Mouse (Mus musculus) kidney, embryonic 16.5 days (tissue): ENCODE data around the gene Gm6904. TPM values are rescaled to one million over a fixed set of nuclear protein-coding genes. Genes with fewer than 3 reads are reported as not detected.
"Not testable (repeated sequence)": the region's sequence is repeated elsewhere in the genome, so short reads cannot be mapped to it uniquely, and the experiment has no call there.

Experiments used
- ATAC-seq: fragments of 200-750 bp; cut with Nextera tagmentation; 2 replicates; pipeline ENCODE4 v1.8.0; 2017; ENCODE audit warnings: moderate TSS enrichment; ENCODE audit not compliant: low FRiP score, low TSS enrichment
- H3K27ac ChIP-seq: fragments of 300-500 bp; sonication (generic); 2 replicates; pipeline ENCODE4 v1.5.1; 2014; ENCODE audit warnings: low read length
- H3K27me3 ChIP-seq: fragments of 300-500 bp; sonication (generic); 2 replicates; pipeline ENCODE4 v1.6.1; 2014; ENCODE audit warnings: low read length, control low read depth, mixed read lengths; ENCODE audit not compliant: insufficient read depth
- H3K36me3 ChIP-seq: fragments of 300-500 bp; sonication (generic); 2 replicates; pipeline ENCODE4 v1.6.1; 2014; ENCODE audit warnings: low read length, control low read depth, mixed read lengths; ENCODE audit not compliant: insufficient read depth
- H3K4me1 ChIP-seq: fragments of 300-500 bp; sonication (generic); 2 replicates; pipeline ENCODE4 v1.6.1; 2014; ENCODE audit warnings: low read length, control low read depth, mixed read lengths; ENCODE audit not compliant: insufficient read depth
- H3K4me2 ChIP-seq: fragments of 300-500 bp; sonication (generic); replicated peaks from 2 replicates; pipeline ENCODE4 v1.6.1; 2014; ENCODE audit warnings: low read depth, low read length
- H3K4me3 ChIP-seq: fragments of 300-500 bp; sonication (generic); 2 replicates; pipeline ENCODE4 v1.5.1; 2014; ENCODE audit warnings: mild to moderate bottlenecking, low read length
- H3K9ac ChIP-seq: fragments of 300-500 bp; sonication (generic); replicated peaks from 2 replicates; pipeline ENCODE4 v1.6.1; 2014; ENCODE audit warnings: low read length
- H3K9me3 ChIP-seq: fragments of 300-500 bp; sonication (generic); 2 replicates; pipeline ENCODE4 v1.6.1; 2016; ENCODE audit warnings: low read length, control low read depth
- WGBS: fragments of 180-500 bp; shearing (Covaris S2); extraction: QIAGEN DNeasy Blood & Tissue Kit; methylation state at CpG from one replicate; pipeline ENCODE4 v1.1.7; 2014; 5-methylcytosine and 5-hydroxymethylcytosine counted together
- polyA plus RNA-seq: library from polyadenylated mRNA; unstranded; fragments of >200 nt; fragmentation: Nextera tagmentation; extraction: Ambion mirVana; gene quantifications from 2 replicates; pipeline ENCODE4 v1.2.1, GENCODE M21; 2015

Gm6904 gene
- not detected in 2 replicates for polyA plus RNA-seq

DNA sequence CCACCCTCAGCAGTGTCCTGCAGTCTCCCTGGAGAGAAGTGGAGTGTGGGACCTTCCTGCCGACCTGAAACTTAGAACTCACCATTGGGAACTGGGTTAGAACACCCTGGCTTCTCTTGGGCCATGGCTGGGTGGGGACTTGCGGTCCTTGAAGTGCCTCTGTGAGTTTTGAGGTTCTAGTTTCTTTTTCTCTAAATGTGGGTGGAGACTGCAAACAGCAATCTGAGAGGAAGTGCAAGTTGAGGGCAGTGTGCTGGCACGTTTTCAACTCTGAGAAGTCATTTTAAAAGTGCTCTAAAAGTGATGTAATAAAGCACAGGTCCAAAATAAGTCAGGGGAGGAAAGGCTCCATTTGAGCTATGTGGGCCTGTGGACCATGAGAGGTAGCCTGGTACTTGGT, at the start of gene Gm6904:
Gm6904 (minus strand) TSS at position 161 of the 400 bp plus-strand sequence.
- H3K9me3 ChIP-seq = no peaks in the 10 kb centered on the region
- no peak within 1 kb of the TSS for H3K4me3 ChIP-seq
- no peak within 1 kb of the TSS for H3K9ac ChIP-seq
- no peak within 1 kb of the TSS for H3K4me2 ChIP-seq
- ATAC-seq = no peak
- no peak within 1 kb of the TSS for H3K27ac ChIP-seq
- no peaks in the 10 kb centered on the region for H3K4me1 ChIP-seq
- 56% methylated on average over 3 of the region's 3 CpGs for WGBS
- no peaks in the 10 kb centered on the region for H3K27me3 ChIP-seq
- no peaks in the 10 kb centered on the region for H3K36me3 ChIP-seq

DNA sequence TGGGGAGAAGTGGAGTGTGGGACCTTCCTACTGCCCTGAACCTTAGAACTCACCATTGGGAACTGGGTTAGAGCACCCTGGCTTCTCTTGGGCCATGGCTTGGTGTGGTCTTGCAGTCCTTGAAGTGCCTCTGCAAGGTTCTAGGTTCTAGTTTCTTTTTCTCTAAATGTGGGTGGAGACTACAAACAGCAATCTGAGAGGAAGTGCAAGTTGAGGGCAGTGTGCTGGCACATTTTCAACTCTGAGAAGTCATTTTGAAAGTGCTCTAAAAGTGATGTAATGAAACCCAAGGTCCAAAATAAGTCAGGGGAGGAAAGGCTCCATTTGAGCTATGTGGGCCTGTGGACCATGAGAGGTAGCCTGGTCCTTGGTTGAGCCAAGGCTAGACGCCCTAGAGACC, 37.4 kb upstream of the Gm6904 start, which contains the start of gene Phf11a:
Phf11a (minus strand) TSS at position 132 of the 400 bp plus-strand sequence.
- ATAC-seq, H3K4me2 ChIP-seq, H3K9me3 ChIP-seq, H3K9ac ChIP-seq, H3K27me3 ChIP-seq, H3K4me1 ChIP-seq, H3K4me3 ChIP-seq, H3K36me3 ChIP-seq, H3K27ac ChIP-seq: not testable (repeated sequence)
- WGBS = 90% methylated on average over 1 of the region's 1 CpGs

DNA sequence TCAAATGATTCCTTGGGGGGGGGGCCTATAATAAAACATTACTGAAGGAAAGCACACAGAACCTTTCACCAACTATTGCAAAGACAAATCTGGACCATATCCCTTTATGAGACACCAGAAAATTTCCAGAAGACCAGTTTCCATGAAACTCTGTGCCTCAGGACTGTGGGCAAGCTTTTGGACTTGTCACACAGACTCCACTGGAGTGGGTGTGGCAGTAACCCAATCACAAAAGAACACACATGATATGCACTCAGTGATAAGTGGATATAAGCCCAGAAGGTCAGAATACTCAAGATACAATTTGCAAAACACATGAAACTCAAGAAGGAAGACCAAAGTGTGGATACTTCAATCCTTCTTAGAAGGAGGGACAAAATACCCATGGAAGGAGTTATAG, 31.8 kb upstream of the Gm6904 start:
- H3K4me2 ChIP-seq, ATAC-seq, H3K9me3 ChIP-seq, H3K4me1 ChIP-seq, H3K27ac ChIP-seq, H3K9ac ChIP-seq, H3K4me3 ChIP-seq, H3K36me3 ChIP-seq, H3K27me3 ChIP-seq: not testable (repeated sequence)

DNA sequence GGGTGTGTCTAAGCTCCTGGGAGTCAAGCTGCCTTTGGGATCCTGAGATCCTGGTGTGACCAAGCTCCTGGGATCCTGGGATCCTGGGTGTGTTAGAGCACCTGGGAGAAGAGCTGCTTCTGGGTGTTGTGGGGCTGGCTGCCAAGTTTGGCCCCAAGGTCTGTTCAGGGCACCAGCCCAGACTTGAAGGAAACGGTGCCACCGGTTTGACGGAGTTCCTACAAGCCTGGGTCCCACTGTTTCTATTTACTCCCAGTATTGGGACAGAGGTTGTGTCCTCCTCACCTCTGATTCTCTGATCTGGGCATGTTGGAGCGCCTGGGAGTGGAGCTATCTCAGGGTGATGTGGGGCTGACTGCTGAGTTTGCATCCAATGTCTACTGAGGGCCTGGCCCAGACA, 14.9 kb upstream of the Gm6904 start:
- not testable (repeated sequence) for ATAC-seq, H3K27me3 ChIP-seq, H3K4me3 ChIP-seq, H3K9me3 ChIP-seq, H3K36me3 ChIP-seq, H3K4me1 ChIP-seq, H3K4me2 ChIP-seq, H3K9ac ChIP-seq, H3K27ac ChIP-seq
- WGBS = 87% methylated on average over 4 of the region's 4 CpGs

DNA sequence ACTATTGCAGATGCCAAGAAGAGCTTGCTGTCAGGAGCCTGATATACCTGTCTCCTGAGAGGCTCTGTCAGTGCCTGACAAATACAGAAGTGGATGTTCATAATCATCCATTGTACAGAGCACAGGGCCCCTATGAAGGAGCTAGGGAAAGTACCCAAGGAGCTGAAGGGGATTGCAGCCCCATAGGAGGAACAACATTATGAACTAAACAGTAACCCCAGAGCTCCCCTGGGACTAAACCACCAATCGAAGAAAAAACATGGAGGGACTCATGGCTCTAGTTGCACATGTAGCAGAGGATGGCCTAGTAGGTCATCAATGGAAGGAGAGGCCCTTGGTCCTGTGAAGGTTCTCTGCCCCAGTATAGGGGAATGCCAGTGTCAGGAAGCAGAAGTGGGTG, 4.2 kb downstream of the Gm6904 start:
- H3K4me2 ChIP-seq, H3K9ac ChIP-seq, H3K27ac ChIP-seq, H3K9me3 ChIP-seq, H3K36me3 ChIP-seq, ATAC-seq, H3K4me3 ChIP-seq, H3K4me1 ChIP-seq, H3K27me3 ChIP-seq: not testable (repeated sequence)
- WGBS = 88% methylated on average over 1 of the region's 1 CpGs

DNA sequence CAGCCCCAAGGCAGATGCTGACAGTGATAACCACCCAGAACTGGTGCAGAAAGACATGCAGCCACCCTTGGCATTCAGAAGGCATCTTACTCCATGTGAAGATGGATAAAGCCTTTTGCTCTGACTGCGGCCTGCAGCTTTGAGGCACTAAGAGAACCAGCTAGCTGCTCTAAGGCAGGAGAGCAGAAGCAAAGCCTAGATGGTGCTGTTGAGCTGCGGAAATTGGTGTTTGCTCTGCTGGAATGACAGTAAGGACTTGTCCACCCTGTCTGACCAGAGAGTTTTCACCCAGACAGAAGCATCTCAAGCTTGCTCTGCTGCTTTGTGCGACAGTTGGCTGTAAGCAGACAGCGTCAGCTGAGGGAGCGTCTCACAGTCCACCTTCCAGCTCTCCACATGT, 9.7 kb downstream of the Gm6904 start:
- not testable (repeated sequence) for H3K4me3 ChIP-seq, H3K4me1 ChIP-seq, H3K27ac ChIP-seq, H3K4me2 ChIP-seq, H3K9me3 ChIP-seq, H3K9ac ChIP-seq, H3K27me3 ChIP-seq, H3K36me3 ChIP-seq
- WGBS = 62% methylated on average over 5 of the region's 5 CpGs
- ATAC-seq = peak; percentile 46; the same call in 1 of the 2 replicates

DNA sequence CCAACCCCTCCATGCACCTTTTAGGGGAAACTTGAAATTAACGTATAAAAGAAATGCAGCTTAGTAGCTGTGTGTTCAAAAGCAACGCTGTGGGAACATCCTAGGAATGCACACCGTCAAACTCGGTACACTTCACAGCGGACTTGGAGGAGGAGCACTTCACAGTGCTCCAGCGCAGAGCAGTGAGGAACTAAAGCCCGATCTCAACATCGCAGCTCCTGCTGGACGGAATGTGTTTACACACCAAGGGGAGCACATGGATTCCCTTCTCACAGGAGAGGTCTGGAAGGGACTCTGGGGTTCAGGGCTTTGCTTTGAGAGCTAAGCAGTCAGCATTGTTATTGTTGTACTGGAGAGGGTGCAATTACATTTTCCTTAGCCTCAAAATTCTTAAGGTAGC, 26.4 kb downstream of the Gm6904 start:
- Histone ChIP-seq H3K27me3 (no peaks in the 10 kb centered on the region), H3K4me2 (no peak overlapping the region), H3K9ac (no peak overlapping the region), H3K36me3 (peaks cover 72% of the 10 kb centered on the region), H3K4me3 (no peak overlapping the region), H3K9me3 (peaks cover 5% of the 10 kb centered on the region), H3K27ac (no peak overlapping the region), H3K4me1 (no peaks in the 10 kb centered on the region)
- ATAC-seq = no peak
- 88% methylated on average over 9 of the region's 9 CpGs for WGBS

DNA sequence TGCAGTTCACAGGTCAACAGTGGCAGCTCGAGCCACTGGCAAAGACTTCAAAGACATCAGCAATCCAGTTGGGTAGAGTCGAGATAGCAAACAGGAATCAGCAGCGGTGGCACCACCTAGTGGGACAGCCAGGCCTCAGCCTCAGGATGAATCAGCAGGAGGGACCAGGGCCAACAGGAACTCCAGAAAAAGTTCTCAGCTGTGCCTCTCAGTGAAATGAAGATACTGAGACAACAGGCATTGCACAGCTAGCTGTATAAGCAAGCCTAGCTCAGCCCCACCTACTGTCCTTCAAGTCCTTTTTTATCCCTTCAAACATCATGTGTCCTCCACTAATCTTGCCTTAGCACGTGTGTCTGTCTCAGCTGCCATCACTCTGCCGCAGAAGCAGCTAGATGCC, 28.0 kb downstream of the Gm6904 start:
- no peaks in the 10 kb centered on the region for H3K9me3 ChIP-seq
- no peak overlapping the region for H3K9ac ChIP-seq
- no peaks in the 10 kb centered on the region for H3K4me1 ChIP-seq
- no peak overlapping the region for H3K27ac ChIP-seq
- H3K36me3 ChIP-seq = peaks cover 73% of the 10 kb centered on the region
- no peak for ATAC-seq
- H3K4me2 ChIP-seq = no peak overlapping the region
- 76% methylated on average over 5 of the region's 5 CpGs for WGBS
- no peak overlapping the region for H3K4me3 ChIP-seq
- no peaks in the 10 kb centered on the region for H3K27me3 ChIP-seq

DNA sequence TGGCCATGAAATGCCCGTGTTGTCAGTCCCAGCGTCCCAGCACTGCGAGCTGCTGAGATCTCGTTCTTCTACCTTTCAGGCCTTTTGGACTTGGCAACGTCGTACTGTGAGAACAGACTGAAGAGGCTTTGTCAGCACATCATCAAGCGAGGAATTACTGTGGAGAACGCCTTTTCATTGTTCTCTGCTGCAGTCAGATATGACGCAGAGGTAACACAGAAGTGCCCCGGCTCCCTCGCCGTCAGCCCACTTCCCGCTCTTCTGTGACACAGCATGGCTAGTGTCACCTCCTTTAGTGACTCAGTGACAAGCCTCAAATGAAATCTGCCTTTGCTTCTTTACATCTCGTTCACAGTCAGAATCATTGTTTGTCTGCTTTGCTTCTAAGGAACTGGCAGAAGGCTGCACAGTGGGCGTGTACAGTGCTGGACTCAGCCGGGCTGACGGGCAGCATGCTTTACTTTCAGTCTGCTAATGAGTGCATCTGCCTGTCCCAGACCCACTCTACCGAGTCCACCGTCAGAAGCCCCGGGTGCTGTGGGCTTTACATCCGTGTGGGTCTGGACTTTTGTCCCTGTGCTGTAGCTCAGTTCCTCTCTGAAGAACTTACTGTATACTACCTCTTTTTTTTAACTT, 29.6 kb downstream of the Gm6904 start:
- 95% methylated on average over 21 of the region's 21 CpGs for WGBS
- peaks cover 78% of the 10 kb centered on the region for H3K36me3 ChIP-seq
- no peak overlapping the region for H3K27ac ChIP-seq
- ATAC-seq = no peak
- no peaks in the 10 kb centered on the region for H3K9me3 ChIP-seq
- no peak overlapping the region for H3K4me2 ChIP-seq
- no peak overlapping the region for H3K4me3 ChIP-seq
- no peak overlapping the region for H3K9ac ChIP-seq
- no peaks in the 10 kb centered on the region for H3K27me3 ChIP-seq
- H3K4me1 ChIP-seq = no peaks in the 10 kb centered on the region

DNA sequence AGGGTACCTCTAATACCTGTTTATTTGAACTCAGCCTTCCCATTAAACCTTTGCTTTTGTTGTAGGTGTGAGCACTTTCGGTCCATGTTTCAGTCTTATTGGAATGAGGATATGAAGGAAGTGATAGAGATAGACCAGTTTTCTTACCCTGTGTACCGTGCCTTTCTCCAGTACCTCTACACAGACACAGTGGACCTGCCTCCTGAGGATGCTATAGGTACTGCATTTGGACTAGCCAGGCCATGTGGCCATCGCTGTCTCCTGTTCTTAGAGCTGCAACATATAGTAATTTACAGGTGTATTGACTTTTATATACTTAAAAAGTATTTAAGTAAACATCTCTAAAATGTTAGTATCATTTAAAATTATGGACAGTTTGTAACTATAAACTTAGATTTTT, 30.2 kb downstream of the Gm6904 start:
- Histone ChIP-seq H3K4me2 (no peak overlapping the region), H3K9me3 (no peaks in the 10 kb centered on the region), H3K4me1 (no peaks in the 10 kb centered on the region), H3K9ac (no peak overlapping the region), H3K36me3 (peaks cover 74% of the 10 kb centered on the region), H3K4me3 (no peak overlapping the region), H3K27me3 (no peaks in the 10 kb centered on the region), H3K27ac (no peak overlapping the region)
- 94% methylated on average over 3 of the region's 3 CpGs for WGBS
- no peak for ATAC-seq
